13 mouse cellular contexts compared by ENCODE assay signal in the genomic region with DNA sequence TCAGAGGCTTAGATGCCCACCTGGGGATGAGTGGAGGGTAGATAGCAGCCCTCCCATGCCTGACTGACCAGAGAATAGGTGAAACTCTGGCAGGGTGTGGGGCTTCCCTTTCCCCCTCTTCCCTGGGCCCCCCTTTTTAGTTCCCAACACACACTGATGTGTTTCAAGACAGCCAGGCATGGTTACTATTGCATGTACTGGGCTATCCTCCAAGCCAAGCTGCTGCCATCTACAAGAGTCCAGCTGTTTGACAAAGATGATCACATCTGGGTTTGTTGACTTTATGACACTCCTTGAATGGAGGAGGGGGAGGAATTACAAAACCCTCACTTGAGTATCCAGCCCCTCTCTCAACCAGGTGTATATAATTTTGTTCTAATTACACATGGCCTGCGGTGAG.
"Had no signal": no experiment of that assay in that cellular context is flagged by ENCODE, and none has a peak within 500 bp of the region (broad histone marks: within the 10 kb centered on the region; RNA-seq: fewer than 3 reads in every experiment).

No protein-coding gene starts in this region.

- H3K9me3 ChIP-seq: liver, embryonic 12.5 days; midbrain, embryonic 13.5 days; midbrain, embryonic 15.5 days; neural tube, embryonic 12.5 days had no signal

- H3K4me2 ChIP-seq: liver, embryonic 12.5 days; midbrain, embryonic 11.5 days; midbrain, embryonic 13.5 days; midbrain, embryonic 15.5 days; neural tube, embryonic 12.5 days had no signal

- H3K27me3 ChIP-seq: liver, embryonic 12.5 days; megakaryocyte, embryonic 14.5 days; midbrain, embryonic 13.5 days; midbrain, embryonic 15.5 days; neural tube, embryonic 12.5 days had no signal

- ATAC-seq: liver, embryonic 12.5 days; midbrain, embryonic 13.5 days; midbrain, embryonic 15.5 days had no signal

- H3K4me3 ChIP-seq: liver, embryonic 12.5 days; megakaryocyte, embryonic 14.5 days; midbrain, embryonic 13.5 days; midbrain, embryonic 15.5 days; neural tube, embryonic 12.5 days had no signal

- DNase-seq: right cerebral cortex, postnatal 14 days; spleen, adult 18-20 months; thymus, adult 18-20 months; thymus, postnatal 14 days; thymus, postnatal 36 days had no signal

- H3K9ac ChIP-seq: liver, embryonic 12.5 days; liver, embryonic 14.5 days; midbrain, embryonic 13.5 days; midbrain, embryonic 15.5 days; neural tube, embryonic 12.5 days had no signal

- H3K27ac ChIP-seq: liver, embryonic 12.5 days; liver, embryonic 14.5 days; macrophage; midbrain, embryonic 13.5 days; midbrain, embryonic 15.5 days; neural tube, embryonic 12.5 days had no signal

- H3K36me3 ChIP-seq: liver, embryonic 12.5 days; midbrain, embryonic 13.5 days; midbrain, embryonic 15.5 days; neural tube, embryonic 12.5 days had no signal
